Mouse (Mus musculus) naive thymus-derived CD4-positive, alpha-beta T cell, adult 5 months (primary cell): ENCODE data around the gene Bms1. TPM values are rescaled to one million over a fixed set of nuclear protein-coding genes. Genes with fewer than 3 reads are reported as not detected.

Experiments used
- polyA plus RNA-seq: library from polyadenylated mRNA; unstranded; fragments of 100-300 nt; shearing (Covaris generic); gene quantifications from one replicate; pipeline ENCODE4 v1.2.1, GENCODE M21; 2017

Gene Bms1
- 51.8 TPM for polyA plus RNA-seq

DNA sequence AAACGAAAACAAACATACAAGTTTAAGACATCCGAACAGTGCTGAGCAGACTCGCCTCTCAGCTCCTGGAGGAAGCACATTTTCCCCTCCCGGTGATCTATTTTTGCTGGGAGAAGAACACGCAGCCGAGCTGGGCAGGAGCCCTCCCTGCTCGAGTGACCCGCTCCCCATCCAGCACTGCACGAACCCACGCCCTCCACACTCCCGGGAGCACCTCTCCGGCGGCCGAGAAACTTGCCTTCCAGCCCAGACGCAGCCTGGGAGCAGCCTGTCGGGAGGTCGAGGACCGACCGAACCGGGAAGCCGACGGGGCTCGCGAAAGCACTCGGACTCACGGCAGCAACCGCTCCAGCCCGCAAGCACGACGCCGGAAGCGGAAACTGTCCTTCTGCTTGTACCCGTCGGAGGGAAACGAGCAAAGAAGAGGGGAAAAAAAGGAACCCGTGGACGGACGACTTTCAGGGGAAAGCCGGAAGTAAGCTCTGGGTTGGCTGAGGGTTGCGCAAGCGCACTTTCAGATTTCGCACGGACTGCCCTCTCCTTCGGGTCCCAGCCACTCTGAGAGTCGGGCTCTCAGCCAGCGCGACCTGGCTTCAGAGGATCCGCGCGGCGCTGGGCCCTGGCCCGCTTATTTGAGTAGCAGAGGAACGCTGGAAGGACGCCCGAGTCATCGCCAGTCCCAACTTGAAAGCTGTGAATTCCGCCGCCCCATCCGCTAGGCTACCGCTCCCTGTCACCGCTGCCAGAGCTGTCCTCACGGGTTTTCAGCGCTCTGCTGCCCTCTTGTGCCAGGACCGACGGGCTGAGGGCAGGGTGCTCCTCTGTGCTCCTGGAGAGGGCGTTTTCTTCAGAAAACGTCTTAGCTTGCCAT lies at the start of gene Bms1:
Gene Bms1, minus strand, starts transcription at position 425 of the 871 bp plus-strand sequence.

GRCm38 (mm10) chr6:118455042-118455631 lies 35.9 kb upstream of the Bms1 start, which contains the start of gene Zfp248:
Gene Zfp248, minus strand, starts transcription at chr6:118455528.

Other genes starting within 250 kb of the Bms1 start
- not detected for gene Ret, start 221.8 kb downstream of the Bms1 start, polyA plus RNA-seq
- 3.4 TPM for gene Zfp248, start 36.1 kb upstream of the Bms1 start, polyA plus RNA-seq
- 0.24 TPM for gene Zfp9, start 59.8 kb upstream of the Bms1 start, polyA plus RNA-seq
- gene Ankrd26, start 142.8 kb upstream of the Bms1 start, polyA plus RNA-seq, result 16.2 TPM